In the genomic region with DNA sequence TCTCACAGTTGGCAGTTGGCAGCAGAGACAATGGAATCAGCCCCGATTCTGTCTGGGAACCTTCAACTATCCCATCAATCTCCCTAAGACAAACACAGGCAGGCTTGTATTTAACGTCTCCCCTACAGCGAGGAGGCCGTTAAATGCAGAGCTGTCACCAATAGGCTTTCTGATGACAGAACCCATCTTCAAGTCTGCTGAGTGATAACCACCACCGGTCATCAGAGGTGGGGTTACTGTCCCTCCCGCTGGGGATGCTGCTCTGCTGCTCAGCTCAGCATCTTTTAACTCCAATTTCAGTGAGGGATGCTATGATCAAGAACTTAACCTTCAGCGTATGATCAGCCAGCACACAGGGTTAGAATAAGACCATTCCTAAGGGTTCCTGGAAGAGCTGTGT, we compare ENCODE assay signal across 10 mouse cellular contexts. TPM values are rescaled to one million over a fixed set of nuclear protein-coding genes. Genes with fewer than 3 reads are reported as not detected.
DNase-seq lines count a peak whose midpoint lies in the region; ATAC-seq and TF ChIP-seq lines count a peak whose summit lies in the region.
"Had no signal": no experiment of that assay in that cellular context is flagged by ENCODE, and none has a peak within 500 bp of the region (broad histone marks: within the 10 kb centered on the region; RNA-seq: fewer than 3 reads in every experiment).

No protein-coding gene starts in this region.

- DNase-seq in lung, postnatal 0 days (ENCODE audit: low spot score): no peak
- no peak for DNase-seq in lung, postnatal 10 days
- peak; percentile 45 for DNase-seq in hindbrain, embryonic 11.5 days (ENCODE audit: low spot score)
- DNase-seq in cerebellum, adult 8-10 months: no peak
- DNase-seq in right cerebral cortex, postnatal 25 days: no peak
- DNase-seq: adrenal gland, postnatal 25 days; heart, postnatal 4 days had no signal

- no peaks in the 10 kb centered on the region for H3K36me3 ChIP-seq in lung, postnatal 0 days (ENCODE audit: insufficient read depth, low read length)
- H3K36me3 ChIP-seq in hindbrain, embryonic 11.5 days (ENCODE audit: control insufficient read depth, insufficient read depth, low read length): no peaks in the 10 kb centered on the region
- H3K36me3 ChIP-seq in liver, embryonic 16.5 days (ENCODE audit: control insufficient read depth, insufficient read depth): peaks cover 20% of the 10 kb centered on the region
- no peaks in the 10 kb centered on the region for H3K36me3 ChIP-seq in stomach, embryonic 16.5 days (ENCODE audit: control insufficient read depth, insufficient read depth, low read length)

- no peaks in the 10 kb centered on the region for H3K9me3 ChIP-seq in lung, postnatal 0 days (ENCODE audit: low read length)
- H3K9me3 ChIP-seq in hindbrain, embryonic 11.5 days (ENCODE audit: control insufficient read depth, low read length): no peaks in the 10 kb centered on the region
- H3K9me3 ChIP-seq in liver, embryonic 16.5 days (replicated peaks; ENCODE audit: control insufficient read depth, low read length): no peaks in the 10 kb centered on the region
- no peaks in the 10 kb centered on the region for H3K9me3 ChIP-seq in stomach, embryonic 16.5 days (replicated peaks; ENCODE audit: control insufficient read depth, low read length)
- H3K9me3 ChIP-seq: G1E had no signal

- H3K9ac ChIP-seq in lung, postnatal 0 days (replicated peaks; ENCODE audit: low read depth): no peak overlapping the region
- H3K9ac ChIP-seq in hindbrain, embryonic 11.5 days (ENCODE audit: low read depth, low read length): no peak overlapping the region
- H3K9ac ChIP-seq in liver, embryonic 16.5 days (ENCODE audit: low read depth, low read length): peak overlapping the region; percentile 91
- peak overlapping the region; percentile 88 for H3K9ac ChIP-seq in stomach, embryonic 16.5 days (ENCODE audit: low read length)

- 0 out of 2 replicates have a peak, but pooled peaks cover 8% of the 10 kb centered on the region for H3K4me1 ChIP-seq in lung, postnatal 0 days (ENCODE audit: insufficient read depth, low read depth, low read length)
- peaks cover 4% of the 10 kb centered on the region; the same call in 1 of the 2 replicates for H3K4me1 ChIP-seq in hindbrain, embryonic 11.5 days (replicated peaks; ENCODE audit: control insufficient read depth, insufficient read depth, low read length)
- peaks cover 49% of the 10 kb centered on the region for H3K4me1 ChIP-seq in liver, embryonic 16.5 days (ENCODE audit: control insufficient read depth, low read depth, low read length)
- peaks cover 35% of the 10 kb centered on the region for H3K4me1 ChIP-seq in stomach, embryonic 16.5 days (ENCODE audit: control insufficient read depth, insufficient read depth, low read length)

- H3K4me2 ChIP-seq in lung, postnatal 0 days (replicated peaks; ENCODE audit: low read depth, low read length): peak overlapping the region; percentile 96
- H3K4me2 ChIP-seq in hindbrain, embryonic 11.5 days (replicated peaks; ENCODE audit: low read depth, low read length): no peak overlapping the region; the same call in 1 of the 2 replicates
- peak overlapping the region; percentile 97 for H3K4me2 ChIP-seq in liver, embryonic 16.5 days (ENCODE audit: low read depth, low read length)
- H3K4me2 ChIP-seq in stomach, embryonic 16.5 days (ENCODE audit: low read depth, low read length): peak overlapping the region; percentile 99

- no peak for ATAC-seq in lung, postnatal 0 days
- ATAC-seq in hindbrain, embryonic 11.5 days (ENCODE audit: low FRiP score): no peak
- ATAC-seq in liver, embryonic 16.5 days (ENCODE audit: low read depth): peak; percentile 56
- ATAC-seq in stomach, embryonic 16.5 days (ENCODE audit: insufficient read depth, low FRiP score): no peak

- TF ChIP-seq CTCF in lung, postnatal 0 days (IDR thresholded peaks at IDR 0.05): no peak

- 33% methylated on average over 7 of the region's 7 CpGs for WGBS in lung, postnatal 0 days
- 3% methylated on average over 7 of the region's 7 CpGs for WGBS in hindbrain, embryonic 11.5 days
- WGBS in liver, embryonic 16.5 days (ENCODE audit: insufficient replicate concordance): 7% methylated on average over 7 of the region's 7 CpGs
- 26% methylated on average over 7 of the region's 7 CpGs for WGBS in stomach, embryonic 16.5 days

- H3K4me3 ChIP-seq in lung, postnatal 0 days (ENCODE audit: low read depth, low read length): peak overlapping the region; percentile 63; the same call in 1 of the 2 replicates
- H3K4me3 ChIP-seq in hindbrain, embryonic 11.5 days (ENCODE audit: low read depth, low read length): no peak overlapping the region
- peak overlapping the region; percentile 80 for H3K4me3 ChIP-seq in liver, embryonic 16.5 days (ENCODE audit: low read depth, low read length)
- peak overlapping the region; percentile 72 for H3K4me3 ChIP-seq in stomach, embryonic 16.5 days (replicated peaks; ENCODE audit: low read length)

- 0 out of 2 replicates have a peak, but pooled peaks cover 6% of the 10 kb centered on the region for H3K27me3 ChIP-seq in lung, postnatal 0 days (replicated peaks; ENCODE audit: insufficient read depth, low read length)
- peaks cover 22% of the 10 kb centered on the region for H3K27me3 ChIP-seq in hindbrain, embryonic 11.5 days (ENCODE audit: control insufficient read depth, insufficient read depth, low read length)
- H3K27me3 ChIP-seq in liver, embryonic 16.5 days (ENCODE audit: control insufficient read depth, insufficient read depth, low read depth, low read length): peaks cover 25% of the 10 kb centered on the region
- no peaks in the 10 kb centered on the region for H3K27me3 ChIP-seq in stomach, embryonic 16.5 days (ENCODE audit: control insufficient read depth, insufficient read depth, low read length)

- no peak for TF ChIP-seq EP300 in lung, postnatal 0 days (IDR thresholded peaks at IDR 0.05)

- no peak overlapping the region for H3K27ac ChIP-seq in lung, postnatal 0 days (ENCODE audit: low read length)
- no peak overlapping the region for H3K27ac ChIP-seq in hindbrain, embryonic 11.5 days (ENCODE audit: low read depth, low read length)
- peak overlapping the region; percentile 86 for H3K27ac ChIP-seq in liver, embryonic 16.5 days (ENCODE audit: low read length)
- no peak overlapping the region for H3K27ac ChIP-seq in stomach, embryonic 16.5 days (ENCODE audit: low read length)

RNA-seq across cellular contexts. Expression of a gene that starts 2.0 kb away (rescaled TPM):
- 15.5 and 16.7 TPM in 2 replicates for polyA plus RNA-seq in lung, postnatal 0 days (2015; fragmentation: Nextera tagmentation; extraction: Ambion mirVana)
- 3.3 and 3.7 TPM in 2 replicates for polyA plus RNA-seq in hindbrain, embryonic 11.5 days (2014; fragmentation: Nextera tagmentation; extraction: Ambion mirVana)
- polyA plus RNA-seq in liver, embryonic 16.5 days (2015; fragmentation: Nextera tagmentation; extraction: Ambion mirVana): 50.0 and 59.2 TPM in 2 replicates
- polyA plus RNA-seq in stomach, embryonic 16.5 days (2015; fragmentation: Nextera tagmentation; extraction: Ambion mirVana): 20.0 and 21.2 TPM in 2 replicates

Comparison
In these comparisons a context has a peak if more than half of its experiments do, and no peak if none do; other contexts are left out.
1. H3K9ac ChIP-seq: peak in liver, embryonic 16.5 days (single experiment) and stomach, embryonic 16.5 days (single experiment); none in lung, postnatal 0 days (single experiment) and hindbrain, embryonic 11.5 days (single experiment).